Mouse (Mus musculus) thymus, postnatal 14 days (tissue): Measurements from ENCODE around the gene Ccn5.

Source experiments
- DNase-seq: peaks from one replicate; pipeline ENCODE4 v3.0.0; 2021

Ccn5 gene

DNA sequence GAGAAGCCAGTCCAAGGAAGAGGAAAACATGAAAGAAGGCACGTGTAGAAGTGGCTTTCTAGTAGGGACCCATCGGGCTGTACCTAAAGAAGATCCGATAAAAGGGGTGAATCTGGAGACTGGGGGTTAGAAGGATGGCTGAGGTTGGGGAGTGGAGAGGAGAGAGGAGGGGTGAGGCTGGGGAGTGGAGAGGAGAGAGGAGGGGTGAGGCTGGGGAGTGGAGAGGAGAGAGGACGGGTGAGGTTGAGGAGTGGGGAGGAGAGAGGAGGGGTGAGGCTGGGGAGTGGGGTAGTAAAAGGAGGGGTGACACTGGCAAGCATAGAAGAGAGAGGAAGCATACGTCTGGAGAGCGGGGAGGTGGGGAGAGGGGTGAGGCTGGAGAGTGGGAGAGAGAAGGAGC lies 36.6 kb downstream of the Ccn5 start:
- DNase-seq = no peak

DNA sequence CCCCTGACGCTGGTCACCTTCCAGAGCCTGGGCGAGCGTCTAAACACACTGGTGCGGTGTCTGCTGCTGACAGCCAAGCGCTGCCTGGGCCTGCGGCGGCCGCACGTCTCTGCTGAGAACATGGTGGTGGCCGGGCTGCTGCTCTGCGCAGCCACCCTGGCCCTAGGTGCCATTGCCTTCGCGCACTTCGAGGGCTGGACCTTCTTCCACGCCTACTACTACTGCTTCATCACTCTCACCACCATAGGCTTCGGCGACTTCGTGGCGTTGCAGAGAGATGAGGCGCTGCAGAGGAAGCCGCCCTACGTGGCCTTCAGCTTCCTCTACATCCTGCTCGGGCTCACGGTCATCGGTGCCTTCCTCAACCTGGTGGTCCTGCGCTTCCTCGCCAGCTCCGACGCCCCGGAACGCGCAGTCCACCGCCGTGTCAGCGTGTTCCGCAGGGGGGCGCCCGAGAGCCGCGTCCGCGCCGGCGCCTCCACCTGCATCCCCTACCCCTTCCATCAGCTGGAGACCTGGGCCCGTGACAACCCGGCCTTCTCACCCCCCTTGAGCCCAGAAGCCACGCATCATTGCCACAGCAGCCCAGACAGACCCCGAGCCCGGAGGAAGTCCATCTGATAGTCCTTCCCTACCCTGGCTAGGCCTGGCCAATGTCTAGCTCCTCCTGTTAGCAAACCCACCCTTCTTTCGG lies 37.7 kb downstream of the Ccn5 start:
- peak; percentile 63 for DNase-seq

- DNase-seq = no peak
Observed at GRCm38 (mm10) chr2:163865311-163865710, 44.6 kb downstream of the Ccn5 start.

DNA sequence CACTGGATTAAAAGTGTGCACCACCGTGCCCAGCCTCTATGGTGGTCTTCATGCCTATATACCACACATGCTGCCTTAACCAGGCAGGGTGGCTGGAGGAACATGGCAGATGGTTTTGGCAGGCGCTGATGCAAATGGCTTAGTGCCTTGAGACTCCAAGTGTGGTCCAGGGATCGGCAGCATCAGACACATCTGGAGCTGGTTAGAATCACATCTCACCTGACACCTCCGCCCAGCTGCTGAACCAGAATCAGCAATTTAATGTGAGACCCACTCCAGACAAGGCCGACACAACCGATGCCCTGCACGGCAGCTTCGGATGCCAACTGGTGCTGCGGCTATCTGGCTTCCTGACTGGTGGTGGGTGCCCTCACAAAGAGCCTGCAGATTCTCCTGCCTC lies 45.4 kb downstream of the Ccn5 start:
- DNase-seq = no peak

- no peak for DNase-seq
Observed at GRCm38 (mm10) chr2:163869783-163870182, 49.1 kb downstream of the Ccn5 start.

- DNase-seq = no peak
Observed at GRCm38 (mm10) chr2:163871266-163871665, 50.6 kb downstream of the Ccn5 start.

- DNase-seq = no peak
Observed at GRCm38 (mm10) chr2:163871906-163872305, 51.2 kb downstream of the Ccn5 start.

DNA sequence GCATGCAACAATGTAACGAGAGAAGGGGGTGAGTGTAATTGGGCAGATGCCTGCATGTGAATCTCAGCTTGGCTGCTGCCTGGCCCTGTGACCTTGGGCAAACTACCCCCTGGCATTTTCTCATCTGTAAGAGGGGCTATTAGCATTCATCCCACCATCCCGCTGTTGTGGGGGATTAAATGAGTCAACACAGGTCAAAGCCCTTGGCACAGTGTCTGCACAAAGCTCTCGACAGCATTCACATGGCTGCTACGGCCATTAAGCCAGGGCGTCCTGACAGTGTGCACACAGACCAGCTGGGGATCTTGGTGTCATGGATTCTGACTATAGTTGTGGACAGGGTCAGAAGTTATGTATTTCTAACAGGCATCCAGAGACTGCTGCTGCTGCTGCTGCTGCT lies 54.2 kb downstream of the Ccn5 start:
- no peak for DNase-seq

- DNase-seq = no peak
Observed at GRCm38 (mm10) chr2:163875484-163875883, 54.8 kb downstream of the Ccn5 start.

GRCm38 (mm10) chr2:163876830-163877498 lies 56.3 kb downstream of the Ccn5 start:
- no peak for DNase-seq

DNA sequence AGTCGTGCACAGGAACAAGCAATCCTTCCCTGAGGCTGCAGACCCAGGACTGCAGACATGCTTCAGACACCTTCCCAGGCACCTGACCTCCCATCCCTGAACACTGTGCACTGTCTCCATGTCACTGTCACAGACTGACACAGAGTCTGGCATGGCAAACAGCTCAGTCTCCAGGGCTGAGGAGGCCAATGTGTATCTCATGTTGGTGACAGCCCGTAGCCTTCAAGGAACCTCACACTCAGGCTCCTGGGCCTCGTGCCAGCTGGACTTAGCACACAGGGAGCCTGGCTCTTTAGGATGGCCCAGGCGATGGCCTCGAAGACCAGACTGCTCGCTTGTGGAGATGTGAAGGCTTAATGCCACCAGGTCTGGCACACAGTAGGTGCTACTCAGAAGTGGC lies 60.2 kb downstream of the Ccn5 start:
- no peak for DNase-seq
